Mouse (Mus musculus) midbrain, embryonic 13.5 days (tissue): ENCODE measurements around the gene Pdcd7. TPM values are rescaled to one million over a fixed set of nuclear protein-coding genes. Genes with fewer than 3 reads are reported as not detected.
"Not testable (repeated sequence)": the region's sequence is repeated elsewhere in the genome, so short reads cannot be mapped to it uniquely, and the experiment has no call there.

Experiments
- ATAC-seq: fragments of 200-750 bp; cut with Nextera tagmentation; 2 replicates; pipeline ENCODE4 v1.8.0; 2017; ENCODE audit warnings: mild to moderate bottlenecking, moderate TSS enrichment, moderate library complexity
- H3K27ac ChIP-seq: fragments of 300-500 bp; sonication (generic); 2 replicates; pipeline ENCODE4 v1.5.1; 2015; ENCODE audit warnings: inconsistent platforms, mild to moderate bottlenecking, moderate library complexity
- H3K27me3 ChIP-seq: fragments of 300-500 bp; sonication (generic); 2 replicates; pipeline ENCODE4 v1.6.1; 2015; ENCODE audit warnings: mild to moderate bottlenecking, inconsistent platforms
- H3K36me3 ChIP-seq: fragments of 300-500 bp; sonication (generic); 2 replicates; pipeline ENCODE4 v1.6.1; 2015; ENCODE audit warnings: mild to moderate bottlenecking, inconsistent platforms
- H3K4me1 ChIP-seq: fragments of 300-500 bp; sonication (generic); replicated peaks from 2 replicates; pipeline ENCODE4 v1.6.1; 2015; ENCODE audit warnings: inconsistent platforms
- H3K4me2 ChIP-seq: fragments of 300-500 bp; sonication (generic); replicated peaks from 2 replicates; pipeline ENCODE4 v1.6.1; 2015; ENCODE audit warnings: moderate library complexity, mild to moderate bottlenecking, inconsistent platforms
- H3K4me3 ChIP-seq: fragments of 300-500 bp; sonication (generic); replicated peaks from 2 replicates; pipeline ENCODE4 v1.5.1; 2015; ENCODE audit warnings: mild to moderate bottlenecking, inconsistent platforms
- H3K9ac ChIP-seq: fragments of 300-500 bp; sonication (generic); replicated peaks from 2 replicates; pipeline ENCODE4 v1.6.1; 2015; ENCODE audit warnings: mild to moderate bottlenecking, inconsistent platforms
- H3K9me3 ChIP-seq: fragments of 300-500 bp; sonication (generic); 2 replicates; pipeline ENCODE4 v1.6.1; 2016; ENCODE audit warnings: mild to moderate bottlenecking, inconsistent platforms
- WGBS: fragments of 180-500 bp; shearing (Covaris S2); methylation state at CpG from one replicate; pipeline ENCODE4 v1.1.7; 2015; 5-methylcytosine and 5-hydroxymethylcytosine counted together
- polyA plus RNA-seq: library from polyadenylated mRNA; unstranded; fragments of >200 nt; fragmentation: Nextera tagmentation; extraction: Ambion mirVana; gene quantifications from 2 replicates; pipeline ENCODE4 v1.2.1, GENCODE M21; 2015

Pdcd7 gene
- polyA plus RNA-seq, 1 experiment from 2014 or later: 7.5 TPM

DNA sequence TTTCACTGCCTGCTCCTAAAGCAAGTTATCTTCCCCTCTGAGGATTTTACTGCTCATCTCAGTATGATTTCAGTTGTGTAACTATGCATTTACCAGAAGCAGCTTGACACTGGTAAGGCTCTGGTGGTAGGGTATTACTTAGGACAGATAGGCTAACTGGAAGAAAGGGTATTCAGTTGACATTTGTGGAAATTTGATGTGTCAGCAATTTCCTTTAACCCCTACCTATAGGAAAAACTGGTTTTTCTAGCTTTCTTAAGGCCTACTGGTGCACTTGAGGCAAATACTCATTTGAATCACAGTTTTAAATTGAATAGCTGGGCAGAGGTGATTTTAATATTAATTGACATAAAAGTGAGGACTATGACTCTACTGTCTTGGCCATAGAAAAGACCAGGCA is 19.9 kb upstream of the Pdcd7 start:
- Histone ChIP-seq H3K36me3 (peaks cover 75% of the 10 kb centered on the region), H3K4me3 (no peak overlapping the region), H3K9ac (no peak overlapping the region), H3K9me3 (no peaks in the 10 kb centered on the region), H3K27me3 (no peaks in the 10 kb centered on the region), H3K27ac (no peak overlapping the region), H3K4me1 (no peaks in the 10 kb centered on the region), H3K4me2 (no peak overlapping the region)
- no peak for ATAC-seq

DNA sequence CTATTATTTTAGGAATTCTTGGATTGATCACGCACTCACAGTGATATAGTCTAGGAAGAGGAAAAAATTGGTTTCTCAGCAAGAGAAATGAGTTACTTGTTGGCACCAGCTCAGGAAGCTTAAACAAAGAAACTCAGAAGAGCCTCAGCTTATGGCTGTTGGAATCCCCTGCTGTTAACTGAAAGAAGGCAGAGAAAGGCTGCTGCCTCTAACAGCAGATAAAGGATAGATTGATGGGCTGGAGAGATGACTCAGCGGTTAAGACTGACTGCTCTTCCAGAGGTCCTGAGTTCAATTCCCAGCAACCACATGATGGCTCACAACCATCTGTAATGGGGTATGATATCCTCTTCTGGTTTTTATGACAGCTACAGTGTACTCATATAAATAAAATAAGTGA is 18.5 kb upstream of the Pdcd7 start:
- Histone ChIP-seq H3K9ac (no peak overlapping the region), H3K4me2 (no peak overlapping the region), H3K27me3 (no peaks in the 10 kb centered on the region), H3K4me3 (no peak overlapping the region), H3K4me1 (no peaks in the 10 kb centered on the region), H3K36me3 (peaks cover 71% of the 10 kb centered on the region), H3K27ac (no peak overlapping the region), H3K9me3 (no peaks in the 10 kb centered on the region)
- WGBS: 94% methylated on average over 2 of the region's 2 CpGs
- no peak for ATAC-seq

DNA sequence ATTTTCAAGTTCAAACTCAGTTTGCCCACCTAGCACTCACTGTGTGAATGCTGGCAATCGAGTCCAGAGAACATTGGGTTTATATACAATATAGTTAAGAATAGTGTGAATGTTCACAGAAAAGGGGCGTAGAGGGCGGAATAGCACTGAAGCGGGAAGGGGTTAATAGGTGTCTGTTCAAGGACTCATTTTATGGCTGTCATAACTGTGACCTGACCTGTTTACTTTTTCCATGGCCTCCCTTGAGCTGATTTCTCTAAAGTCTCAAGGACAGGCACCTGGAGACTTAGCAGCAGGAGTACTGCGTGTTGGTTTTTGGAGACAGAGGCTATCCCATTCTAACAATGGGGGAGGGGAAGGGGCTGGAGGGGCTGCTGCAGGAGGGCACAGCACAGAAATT is 11.9 kb upstream of the Pdcd7 start:
- no peaks in the 10 kb centered on the region for H3K4me1 ChIP-seq
- H3K27ac ChIP-seq: no peak overlapping the region
- peaks cover 14% of the 10 kb centered on the region for H3K36me3 ChIP-seq
- no peak overlapping the region for H3K9ac ChIP-seq
- H3K4me2 ChIP-seq: no peak overlapping the region
- ATAC-seq: no peak
- WGBS: 92% methylated on average over 5 of the region's 5 CpGs
- no peak overlapping the region for H3K4me3 ChIP-seq
- no peaks in the 10 kb centered on the region for H3K9me3 ChIP-seq
- no peaks in the 10 kb centered on the region for H3K27me3 ChIP-seq

DNA sequence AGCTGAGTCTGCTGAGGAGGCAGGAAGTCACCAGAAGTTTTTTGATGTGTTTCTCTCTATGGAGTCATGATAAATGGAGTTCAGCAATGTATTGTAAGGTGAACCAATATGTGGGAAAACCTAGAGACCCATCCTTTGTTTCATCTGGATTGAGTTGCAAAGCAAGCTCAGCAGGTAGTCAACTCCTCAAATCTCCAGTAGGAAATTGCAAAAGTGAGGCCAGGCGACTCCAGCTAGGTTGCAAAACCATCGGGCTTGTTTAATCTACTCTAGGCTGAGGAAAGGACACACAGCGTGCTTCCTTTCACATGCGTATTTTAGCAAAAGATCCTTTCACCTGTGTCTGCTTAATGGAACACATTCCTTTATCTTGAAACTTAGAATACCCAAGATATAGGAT is 6.8 kb upstream of the Pdcd7 start:
- Histone ChIP-seq H3K27ac (no peak overlapping the region), H3K4me1 (no peaks in the 10 kb centered on the region), H3K9ac (no peak overlapping the region), H3K4me3 (no peak overlapping the region), H3K4me2 (no peak overlapping the region), H3K9me3 (no peaks in the 10 kb centered on the region), H3K27me3 (no peaks in the 10 kb centered on the region), H3K36me3 (no peaks in the 10 kb centered on the region)
- no peak for ATAC-seq
- 83% methylated on average over 4 of the region's 4 CpGs for WGBS

DNA sequence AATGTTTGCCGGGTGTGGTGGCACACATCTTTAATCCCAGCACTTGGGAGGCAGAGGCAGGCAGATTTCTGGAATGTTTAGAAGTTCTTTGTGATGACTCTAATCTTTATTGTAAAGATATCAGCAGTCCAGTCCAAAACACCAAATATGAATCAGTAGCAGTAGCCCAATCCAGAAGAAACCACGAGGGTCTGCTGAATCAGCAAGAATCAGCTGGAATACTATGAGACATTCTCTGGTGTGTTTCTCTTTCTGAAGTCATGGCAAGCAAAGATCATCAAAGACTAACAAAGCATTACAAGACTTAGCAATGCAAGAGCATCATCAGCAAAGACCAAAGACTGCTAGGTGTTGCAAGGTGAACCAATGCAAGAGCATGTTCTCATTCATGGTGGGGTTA is 5.5 kb upstream of the Pdcd7 start:
- no peak for ATAC-seq
- Histone ChIP-seq H3K36me3 (no peaks in the 10 kb centered on the region), H3K4me3 (no peak overlapping the region), H3K27ac (no peak overlapping the region), H3K4me1 (no peaks in the 10 kb centered on the region), H3K4me2 (no peak overlapping the region), H3K9me3 (no peaks in the 10 kb centered on the region), H3K9ac (no peak overlapping the region), H3K27me3 (no peaks in the 10 kb centered on the region)
- WGBS: 90% methylated on average over 2 of the region's 2 CpGs

DNA sequence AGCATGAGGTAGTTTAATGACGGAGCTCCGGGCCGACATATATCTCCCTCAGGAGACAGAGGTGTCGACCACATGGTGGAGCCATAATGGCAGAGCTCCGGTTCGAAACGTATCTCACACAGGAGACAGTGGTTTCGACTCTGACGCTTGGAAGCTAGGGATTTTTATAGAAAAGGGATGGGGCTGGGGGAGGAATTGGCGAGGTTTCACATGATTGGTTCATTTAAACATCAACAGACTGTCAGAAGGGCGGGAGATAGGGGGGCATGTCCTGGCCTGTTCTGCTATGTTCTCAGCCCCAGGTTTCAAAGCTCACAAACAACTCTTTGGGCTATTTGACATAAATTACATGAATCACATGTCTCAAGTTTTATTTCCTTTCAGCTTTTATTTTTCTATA is 465 bp upstream of the Pdcd7 start:
- H3K9ac ChIP-seq: peak overlapping the region; percentile 97
- not testable (repeated sequence) for ATAC-seq, H3K36me3 ChIP-seq, H3K9me3 ChIP-seq, H3K27me3 ChIP-seq
- H3K4me3 ChIP-seq: peak overlapping the region; percentile 100
- peaks cover 28% of the 10 kb centered on the region for H3K4me1 ChIP-seq
- 71% methylated on average over 11 of the region's 11 CpGs for WGBS
- peak overlapping the region; percentile 96 for H3K27ac ChIP-seq
- H3K4me2 ChIP-seq: peak overlapping the region; percentile 98

DNA sequence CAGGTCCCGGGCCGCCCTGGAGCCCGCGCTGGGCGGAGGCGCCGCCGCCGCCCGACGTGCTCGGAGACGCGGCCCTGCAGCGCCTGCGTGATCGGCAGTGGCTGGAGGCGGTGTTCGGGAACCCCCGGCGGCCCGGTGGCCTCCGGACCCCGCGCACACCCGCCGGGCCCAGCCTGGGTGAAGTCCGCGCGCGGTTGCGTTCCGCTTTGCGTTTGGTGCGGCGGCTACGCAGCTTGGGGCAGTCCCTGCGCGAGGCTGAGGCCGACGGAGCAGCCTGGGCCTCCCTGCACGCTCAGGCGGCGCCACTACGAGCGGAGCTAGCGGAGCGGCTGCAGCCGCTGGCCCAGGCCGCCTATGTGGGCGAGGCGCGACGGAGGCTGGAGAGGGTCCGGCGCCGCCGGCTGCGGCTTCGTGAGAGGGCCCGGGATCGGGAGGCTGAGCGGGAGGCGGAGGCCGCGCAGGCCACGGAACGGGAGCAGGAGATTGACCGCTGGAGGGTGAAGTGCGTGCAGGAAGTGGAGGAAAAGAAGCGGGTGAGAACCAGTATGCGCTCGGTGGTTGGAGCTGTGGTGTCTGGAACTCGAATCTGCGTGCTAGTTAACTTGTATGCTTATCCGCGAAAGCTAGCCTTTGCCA is 690 bp downstream of the Pdcd7 start:
- Histone ChIP-seq H3K27ac (peak overlapping the region; percentile 96), H3K27me3 (no peaks in the 10 kb centered on the region), H3K36me3 (no peaks in the 10 kb centered on the region), H3K9ac (peak overlapping the region; percentile 97), H3K4me1 (peaks cover 33% of the 10 kb centered on the region), H3K4me2 (peak overlapping the region; percentile 98), H3K4me3 (peak overlapping the region; percentile 100), H3K9me3 (no peaks in the 10 kb centered on the region)
- under 1% methylated on average over 77 of the region's 77 CpGs for WGBS
- peak; percentile 81 for ATAC-seq

DNA sequence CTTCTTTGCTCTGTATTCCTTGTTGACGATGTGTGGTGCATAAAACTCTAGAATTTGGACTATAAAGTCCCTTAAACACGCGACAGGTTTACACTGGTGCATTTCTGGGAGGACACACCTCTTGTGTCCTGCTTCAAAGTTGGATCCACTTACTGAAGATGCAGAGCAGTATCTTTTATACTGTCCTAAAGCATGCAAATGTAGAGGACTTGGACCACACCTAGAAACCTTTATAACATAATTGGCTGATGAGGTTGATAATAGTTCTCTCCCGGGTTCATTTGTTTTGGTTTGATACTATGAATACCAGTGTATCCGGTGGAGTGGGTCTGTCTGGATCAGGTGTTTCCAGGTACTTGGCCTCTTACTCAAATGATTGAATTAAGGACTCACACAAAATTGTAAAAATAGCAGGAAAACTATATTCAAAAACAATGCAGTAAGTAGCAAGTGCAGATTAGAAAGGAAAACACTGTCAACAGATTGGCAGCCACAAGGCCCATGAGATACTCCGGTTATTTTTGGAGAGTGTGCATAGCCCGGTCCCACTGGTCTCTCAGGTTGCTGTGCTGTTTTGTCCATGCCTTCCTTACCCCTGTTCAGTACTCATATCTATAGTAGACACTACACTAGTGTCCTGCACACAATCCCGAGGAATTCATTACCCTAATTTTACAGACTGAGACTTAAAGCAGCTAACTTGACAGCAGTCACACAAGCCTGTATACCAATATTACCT is 1.4 kb downstream of the Pdcd7 start:
- Histone ChIP-seq H3K9me3 (no peaks in the 10 kb centered on the region), H3K9ac (peak overlapping the region; percentile 97), H3K4me3 (peak overlapping the region; percentile 100), H3K27me3 (no peaks in the 10 kb centered on the region), H3K36me3 (no peaks in the 10 kb centered on the region), H3K4me1 (peaks cover 33% of the 10 kb centered on the region), H3K27ac (peak overlapping the region; percentile 96), H3K4me2 (peak overlapping the region; percentile 98)
- no peak for ATAC-seq
- 51% methylated on average over 8 of the region's 8 CpGs for WGBS

DNA sequence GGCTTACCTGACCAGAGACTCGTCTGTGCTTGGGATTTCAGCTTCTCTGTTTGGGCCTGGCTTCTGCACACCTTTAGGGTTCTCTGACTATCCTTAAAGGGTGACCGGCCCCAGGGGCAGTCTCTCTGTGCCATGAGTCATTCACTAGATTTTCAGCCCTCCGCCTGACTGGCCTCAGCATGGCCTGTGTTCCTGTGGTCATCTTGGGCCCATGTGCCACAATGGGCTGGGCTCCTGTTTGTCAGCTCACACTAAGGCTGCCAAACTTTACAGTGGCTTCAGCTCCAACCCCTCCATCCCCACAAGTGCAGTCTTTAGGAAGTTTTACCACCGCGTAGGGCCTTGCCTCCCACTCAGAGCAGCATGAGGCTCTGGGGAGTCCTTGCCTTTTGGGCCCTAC is 7.3 kb downstream of the Pdcd7 start:
- Histone ChIP-seq H3K27me3 (no peaks in the 10 kb centered on the region), H3K27ac (no peak overlapping the region), H3K9ac (no peak overlapping the region), H3K4me3 (no peak overlapping the region), H3K4me1 (peaks cover 17% of the 10 kb centered on the region), H3K4me2 (no peak overlapping the region), H3K9me3 (no peaks in the 10 kb centered on the region), H3K36me3 (peaks cover 40% of the 10 kb centered on the region)
- no peak for ATAC-seq
- 91% methylated on average over 5 of the region's 5 CpGs for WGBS

DNA sequence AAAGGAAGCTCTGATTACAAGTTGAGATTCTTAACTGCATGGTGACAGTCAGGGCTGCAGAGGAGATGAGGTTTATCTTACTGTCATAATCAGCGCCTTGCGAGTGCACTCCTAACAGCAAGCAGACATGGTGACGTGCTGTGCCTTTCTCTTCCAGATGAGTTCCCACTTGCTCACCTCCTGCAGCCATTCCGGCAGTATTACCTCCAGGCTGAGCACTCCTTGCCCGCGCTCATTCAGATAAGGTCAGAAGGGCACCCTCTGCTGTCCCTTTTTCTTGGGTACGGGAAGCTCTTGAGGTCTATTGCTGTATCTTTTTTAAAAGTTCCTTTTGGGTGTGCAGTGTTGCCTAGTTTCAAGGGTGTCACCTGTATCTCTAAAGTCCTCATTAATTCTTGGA is 10.7 kb downstream of the Pdcd7 start:
- 83% methylated on average over 7 of the region's 7 CpGs for WGBS
- Histone ChIP-seq H3K36me3 (peaks cover 68% of the 10 kb centered on the region), H3K27ac (no peak overlapping the region)

DNA sequence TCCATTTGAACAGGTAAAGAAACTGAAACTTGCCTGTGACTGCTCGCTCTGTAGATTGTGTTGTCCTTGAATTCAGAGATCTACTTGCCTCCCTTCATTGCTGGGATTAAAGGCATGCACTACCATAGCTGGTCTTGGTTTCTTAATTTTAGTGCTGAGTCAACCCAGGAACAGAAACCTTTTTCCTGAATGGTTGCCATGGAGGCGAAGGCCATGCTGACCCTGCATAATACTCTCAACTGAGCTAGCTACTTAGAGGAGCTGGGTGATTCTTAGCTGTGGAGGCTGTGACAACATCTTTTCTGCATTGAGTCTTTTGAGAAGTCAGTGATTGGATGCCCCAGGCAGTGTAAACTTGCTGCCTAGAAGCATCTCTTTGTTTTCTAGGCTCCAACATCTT is 11.1 kb downstream of the Pdcd7 start:
- no peak overlapping the region for H3K4me2 ChIP-seq
- peaks cover 73% of the 10 kb centered on the region for H3K36me3 ChIP-seq
- H3K9me3 ChIP-seq: no peaks in the 10 kb centered on the region
- H3K9ac ChIP-seq: no peak overlapping the region
- H3K4me3 ChIP-seq: no peak overlapping the region
- 92% methylated on average over 2 of the region's 2 CpGs for WGBS
- no peaks in the 10 kb centered on the region for H3K4me1 ChIP-seq
- no peak for ATAC-seq
- no peak overlapping the region for H3K27ac ChIP-seq
- H3K27me3 ChIP-seq: no peaks in the 10 kb centered on the region

More for the DNA sequence above, 10.7 kb downstream of the Pdcd7 start:
- Histone ChIP-seq H3K9ac (no peak overlapping the region), H3K4me3 (no peak overlapping the region), H3K4me1 (no peaks in the 10 kb centered on the region), H3K27me3 (no peaks in the 10 kb centered on the region), H3K9me3 (no peaks in the 10 kb centered on the region), H3K4me2 (no peak overlapping the region)
- no peak for ATAC-seq

DNA sequence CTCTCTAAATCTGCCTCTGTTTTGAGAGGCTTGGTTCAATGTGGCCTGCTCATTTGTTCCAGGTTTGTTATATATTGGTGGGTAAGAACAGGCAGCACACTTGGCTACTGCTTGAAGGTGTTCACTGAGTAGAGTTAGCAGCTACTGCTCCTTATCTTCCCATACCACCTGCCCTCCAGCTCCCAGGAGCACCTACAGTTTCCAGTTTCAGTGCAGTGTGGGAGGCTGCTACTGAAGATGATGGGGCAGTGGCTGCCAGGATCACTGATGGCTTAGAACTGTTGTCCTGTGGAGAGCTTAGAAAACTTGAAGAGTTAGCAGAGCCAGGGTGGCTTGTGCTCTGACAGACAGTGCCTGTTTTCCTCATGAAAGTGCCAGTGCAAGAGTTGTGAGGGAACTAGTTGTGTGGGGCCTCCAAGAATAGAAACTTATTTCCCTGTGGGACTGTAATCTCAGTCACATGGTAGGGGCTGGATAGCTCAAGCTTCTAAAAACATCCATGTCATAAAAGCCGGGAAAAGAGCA is 13.1 kb downstream of the Pdcd7 start:
- no peaks in the 10 kb centered on the region for H3K4me1 ChIP-seq
- no peak for ATAC-seq
- H3K4me3 ChIP-seq: no peak overlapping the region
- H3K27me3 ChIP-seq: no peaks in the 10 kb centered on the region
- H3K4me2 ChIP-seq: no peak overlapping the region
- 98% methylated on average over 1 of the region's 1 CpGs for WGBS
- no peaks in the 10 kb centered on the region for H3K9me3 ChIP-seq
- no peak overlapping the region for H3K9ac ChIP-seq
- H3K27ac ChIP-seq: no peak overlapping the region
- H3K36me3 ChIP-seq: peaks cover 77% of the 10 kb centered on the region
